Mouse (Mus musculus): Measurements from ENCODE around the gene Cacna1s. TPM values are rescaled to one million over a fixed set of nuclear protein-coding genes. Genes with fewer than 3 reads are reported as not detected.

Gene Cacna1s
- polyA plus RNA-seq, 1 experiment from 2014 or later: 0.54 TPM

DNA sequence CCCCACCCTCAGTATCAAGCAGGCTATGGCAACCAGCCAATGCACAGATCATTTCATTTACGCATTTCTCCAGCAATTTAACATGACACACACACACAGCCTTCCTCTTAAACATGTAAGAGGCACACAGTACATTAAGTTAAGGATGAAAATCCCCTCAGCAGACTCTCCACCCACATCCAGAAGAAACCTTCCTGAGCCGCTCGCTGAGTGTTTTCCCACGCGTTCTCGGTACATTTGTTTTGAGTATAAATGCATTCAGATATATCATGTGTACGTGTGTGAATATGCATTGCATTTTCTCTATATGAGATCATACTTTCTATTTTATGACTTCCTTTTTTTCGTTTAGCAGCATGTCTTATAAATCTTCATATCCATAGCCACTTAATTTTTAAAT, 98.8 kb downstream of the Cacna1s start:
- WGBS: 85% methylated on average over 8 of the region's 8 CpGs
- no peak for ATAC-seq
- no peaks in the 10 kb centered on the region for H3K4me1 ChIP-seq (replicated peaks; ENCODE audit: control insufficient read depth, insufficient read depth, low read length)
- no peak overlapping the region for H3K9ac ChIP-seq (replicated peaks; ENCODE audit: low read depth, low read length)
- peaks cover 68% of the 10 kb centered on the region for H3K36me3 ChIP-seq (ENCODE audit: control insufficient read depth, insufficient read depth)
- no peak overlapping the region for H3K27ac ChIP-seq (ENCODE audit: low read length)
- H3K27me3 ChIP-seq (replicated peaks; ENCODE audit: control insufficient read depth, insufficient read depth, low read length): no peaks in the 10 kb centered on the region
- no peak overlapping the region for H3K4me3 ChIP-seq (replicated peaks; ENCODE audit: low read length)
- H3K4me2 ChIP-seq (ENCODE audit: low read length): no peak overlapping the region
- no peaks in the 10 kb centered on the region for H3K9me3 ChIP-seq (ENCODE audit: control insufficient read depth, low read length)

DNA sequence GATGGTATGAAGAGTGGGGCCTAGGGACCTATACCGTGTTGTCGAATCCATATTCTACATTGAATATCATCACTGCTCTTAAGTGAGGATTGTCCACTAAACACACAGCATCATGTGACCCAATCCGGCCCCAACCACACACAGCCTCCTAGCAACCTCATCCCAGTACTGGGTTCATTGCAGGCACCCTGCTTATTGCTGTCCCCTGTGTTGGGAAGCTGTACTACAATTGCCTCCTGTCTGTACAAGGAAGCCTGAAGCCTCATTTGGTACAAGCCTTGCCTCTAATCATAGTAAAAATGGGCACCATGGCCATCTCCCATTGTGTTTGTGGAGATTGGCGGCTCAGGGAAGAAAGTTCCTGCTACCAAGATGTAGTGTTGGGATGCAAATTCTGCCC, 103.8 kb downstream of the Cacna1s start:
- no peak overlapping the region for H3K4me3 ChIP-seq (replicated peaks; ENCODE audit: low read length)
- H3K36me3 ChIP-seq (ENCODE audit: control insufficient read depth, insufficient read depth): peaks cover 55% of the 10 kb centered on the region
- no peaks in the 10 kb centered on the region for H3K27me3 ChIP-seq (replicated peaks; ENCODE audit: control insufficient read depth, insufficient read depth, low read length)
- H3K9me3 ChIP-seq (ENCODE audit: control insufficient read depth, low read length): no peaks in the 10 kb centered on the region
- no peak overlapping the region for H3K4me2 ChIP-seq (ENCODE audit: low read length)
- WGBS: 91% methylated on average over 4 of the region's 4 CpGs
- no peak overlapping the region for H3K9ac ChIP-seq (replicated peaks; ENCODE audit: low read depth, low read length)
- H3K27ac ChIP-seq (ENCODE audit: low read length): no peak overlapping the region
- ATAC-seq: no peak
- no peaks in the 10 kb centered on the region for H3K4me1 ChIP-seq (replicated peaks; ENCODE audit: control insufficient read depth, insufficient read depth, low read length)

DNA sequence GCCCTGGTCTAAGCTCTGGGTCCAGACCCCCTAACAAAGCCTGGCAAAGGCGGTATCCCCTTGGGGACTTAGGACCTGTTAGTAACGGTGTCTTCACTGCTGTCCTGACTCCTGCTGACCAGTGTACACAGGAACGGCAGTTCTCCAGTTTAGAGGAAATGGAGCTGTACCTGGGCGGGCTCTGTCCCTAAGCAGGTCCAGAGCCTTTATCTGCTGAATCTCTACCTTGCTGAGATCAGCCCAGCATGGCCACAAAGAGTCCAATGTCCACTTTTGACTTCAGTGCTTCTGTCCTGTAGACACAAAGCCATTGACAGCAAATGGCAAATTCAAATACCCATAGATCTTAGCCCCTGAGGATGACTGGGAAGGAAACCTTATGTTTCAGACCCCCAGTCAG, 104.4 kb downstream of the Cacna1s start:
- WGBS: 92% methylated on average over 4 of the region's 4 CpGs
- no peak for ATAC-seq

GRCm38 (mm10) chr1:136159830-136160229, 107.3 kb downstream of the Cacna1s start:
- Histone ChIP-seq H3K27me3 (replicated peaks; ENCODE audit: control insufficient read depth, insufficient read depth, low read length) (no peaks in the 10 kb centered on the region), H3K9ac (replicated peaks; ENCODE audit: low read depth, low read length) (no peak overlapping the region), H3K4me1 (replicated peaks; ENCODE audit: control insufficient read depth, insufficient read depth, low read length) (no peaks in the 10 kb centered on the region), H3K27ac (ENCODE audit: low read length) (no peak overlapping the region), H3K4me3 (replicated peaks; ENCODE audit: low read length) (no peak overlapping the region), H3K4me2 (ENCODE audit: low read length) (no peak overlapping the region), H3K36me3 (ENCODE audit: control insufficient read depth, insufficient read depth) (peaks cover 44% of the 10 kb centered on the region), H3K9me3 (ENCODE audit: control insufficient read depth, low read length) (no peaks in the 10 kb centered on the region)
- 40% methylated on average over 12 of the region's 12 CpGs for WGBS
- no peak for ATAC-seq

More for the DNA sequence above, 104.4 kb downstream of the Cacna1s start:
- peaks cover 59% of the 10 kb centered on the region for H3K36me3 ChIP-seq (ENCODE audit: control insufficient read depth, insufficient read depth)
- H3K4me2 ChIP-seq (ENCODE audit: low read length): no peak overlapping the region
- H3K9ac ChIP-seq (replicated peaks; ENCODE audit: low read depth, low read length): no peak overlapping the region
- H3K4me1 ChIP-seq (replicated peaks; ENCODE audit: control insufficient read depth, insufficient read depth, low read length): no peaks in the 10 kb centered on the region
- no peaks in the 10 kb centered on the region for H3K27me3 ChIP-seq (replicated peaks; ENCODE audit: control insufficient read depth, insufficient read depth, low read length)
- H3K27ac ChIP-seq (ENCODE audit: low read length): no peak overlapping the region
- no peak overlapping the region for H3K4me3 ChIP-seq (replicated peaks; ENCODE audit: low read length)
- H3K9me3 ChIP-seq (ENCODE audit: control insufficient read depth, low read length): no peaks in the 10 kb centered on the region

- Histone ChIP-seq H3K9me3 (ENCODE audit: control insufficient read depth, low read length) (no peaks in the 10 kb centered on the region), H3K4me3 (replicated peaks; ENCODE audit: low read length) (no peak overlapping the region), H3K27ac (ENCODE audit: low read length) (no peak overlapping the region), H3K27me3 (replicated peaks; ENCODE audit: control insufficient read depth, insufficient read depth, low read length) (no peaks in the 10 kb centered on the region), H3K4me1 (replicated peaks; ENCODE audit: control insufficient read depth, insufficient read depth, low read length) (no peaks in the 10 kb centered on the region), H3K36me3 (ENCODE audit: control insufficient read depth, insufficient read depth) (peaks cover 43% of the 10 kb centered on the region), H3K9ac (replicated peaks; ENCODE audit: low read depth, low read length) (no peak overlapping the region), H3K4me2 (ENCODE audit: low read length) (no peak overlapping the region)
- ATAC-seq: no peak
- 89% methylated on average over 12 of the region's 12 CpGs for WGBS
These were observed 107.7 kb downstream of the Cacna1s start for GRCm38 (mm10) chr1:136160297-136160696.

- no peak overlapping the region for H3K4me3 ChIP-seq (replicated peaks; ENCODE audit: low read length)
- no peak overlapping the region for H3K4me2 ChIP-seq (ENCODE audit: low read length)
- H3K4me1 ChIP-seq (replicated peaks; ENCODE audit: control insufficient read depth, insufficient read depth, low read length): no peaks in the 10 kb centered on the region
- H3K9ac ChIP-seq (replicated peaks; ENCODE audit: low read depth, low read length): no peak overlapping the region
- ATAC-seq: no peak
- peaks cover 45% of the 10 kb centered on the region for H3K36me3 ChIP-seq (ENCODE audit: control insufficient read depth, insufficient read depth)
- no peaks in the 10 kb centered on the region for H3K27me3 ChIP-seq (replicated peaks; ENCODE audit: control insufficient read depth, insufficient read depth, low read length)
- WGBS: 93% methylated on average over 6 of the region's 6 CpGs
- no peaks in the 10 kb centered on the region for H3K9me3 ChIP-seq (ENCODE audit: control insufficient read depth, low read length)
- no peak overlapping the region for H3K27ac ChIP-seq (ENCODE audit: low read length)
These were observed 108.4 kb downstream of the Cacna1s start for GRCm38 (mm10) chr1:136160930-136161329.

GRCm38 (mm10) chr1:136161333-136161921, 108.9 kb downstream of the Cacna1s start:
- ATAC-seq: no peak
- WGBS: 94% methylated on average over 7 of the region's 7 CpGs

GRCm38 (mm10) chr1:136165436-136165835, 112.9 kb downstream of the Cacna1s start:
- H3K9me3 ChIP-seq (ENCODE audit: control insufficient read depth, low read length): no peaks in the 10 kb centered on the region
- no peak overlapping the region for H3K4me2 ChIP-seq (ENCODE audit: low read length)
- ATAC-seq: peak; percentile 34; the same call in 1 of the 2 replicates
- H3K36me3 ChIP-seq (ENCODE audit: control insufficient read depth, insufficient read depth): peaks cover 24% of the 10 kb centered on the region
- no peaks in the 10 kb centered on the region for H3K4me1 ChIP-seq (replicated peaks; ENCODE audit: control insufficient read depth, insufficient read depth, low read length)
- H3K9ac ChIP-seq (replicated peaks; ENCODE audit: low read depth, low read length): no peak overlapping the region
- H3K27me3 ChIP-seq (replicated peaks; ENCODE audit: control insufficient read depth, insufficient read depth, low read length): no peaks in the 10 kb centered on the region
- no peak overlapping the region for H3K4me3 ChIP-seq (replicated peaks; ENCODE audit: low read length)
- no peak overlapping the region for H3K27ac ChIP-seq (ENCODE audit: low read length)
- 47% methylated on average over 2 of the region's 2 CpGs for WGBS

More at GRCm38 (mm10) chr1:136161333-136161921, 108.9 kb downstream of the Cacna1s start:
- no peak overlapping the region for H3K4me2 ChIP-seq (ENCODE audit: low read length)
- H3K9me3 ChIP-seq (ENCODE audit: control insufficient read depth, low read length): no peaks in the 10 kb centered on the region
- H3K27ac ChIP-seq (ENCODE audit: low read length): no peak overlapping the region
- H3K4me3 ChIP-seq (replicated peaks; ENCODE audit: low read length): no peak overlapping the region
- H3K27me3 ChIP-seq (replicated peaks; ENCODE audit: control insufficient read depth, insufficient read depth, low read length): no peaks in the 10 kb centered on the region
- no peaks in the 10 kb centered on the region for H3K4me1 ChIP-seq (replicated peaks; ENCODE audit: control insufficient read depth, insufficient read depth, low read length)
- peaks cover 42% of the 10 kb centered on the region for H3K36me3 ChIP-seq (ENCODE audit: control insufficient read depth, insufficient read depth)
- H3K9ac ChIP-seq (replicated peaks; ENCODE audit: low read depth, low read length): no peak overlapping the region

DNA sequence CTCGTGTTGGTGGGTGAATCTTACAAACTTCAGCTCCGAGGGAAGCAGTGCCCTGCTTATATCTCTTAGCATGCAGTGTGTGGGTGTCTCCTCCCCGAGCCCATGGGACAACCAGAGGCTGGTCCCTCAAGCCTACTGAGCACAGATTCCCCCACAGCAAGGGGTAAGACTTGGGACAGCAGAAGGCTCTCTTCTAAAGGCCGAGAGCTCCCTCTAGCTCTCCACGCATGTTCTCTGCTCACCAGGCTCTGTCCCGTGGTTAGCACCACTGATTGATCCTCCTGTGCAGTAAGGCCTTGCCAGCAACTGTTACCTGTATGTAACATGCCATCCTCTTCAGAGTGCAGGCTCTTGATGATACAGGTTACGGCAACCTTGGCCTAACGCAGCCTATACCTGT, 115.1 kb downstream of the Cacna1s start:
- ATAC-seq: no peak
- Histone ChIP-seq H3K4me2 (ENCODE audit: low read length) (no peak overlapping the region), H3K9ac (replicated peaks; ENCODE audit: low read depth, low read length) (no peak overlapping the region), H3K4me1 (replicated peaks; ENCODE audit: control insufficient read depth, insufficient read depth, low read length) (no peaks in the 10 kb centered on the region), H3K27ac (ENCODE audit: low read length) (no peak overlapping the region), H3K36me3 (ENCODE audit: control insufficient read depth, insufficient read depth) (peaks cover 37% of the 10 kb centered on the region), H3K4me3 (replicated peaks; ENCODE audit: low read length) (no peak overlapping the region), H3K9me3 (ENCODE audit: control insufficient read depth, low read length) (no peaks in the 10 kb centered on the region), H3K27me3 (replicated peaks; ENCODE audit: control insufficient read depth, insufficient read depth, low read length) (no peaks in the 10 kb centered on the region)
- WGBS: 76% methylated on average over 8 of the region's 8 CpGs
